Mouse (Mus musculus) subcutaneous adipose tissue, adult 2 months (tissue): ENCODE results near the gene Por. TPM values are rescaled to one million over a fixed set of nuclear protein-coding genes. Genes with fewer than 3 reads are reported as not detected.

Experiments used
- polyA plus RNA-seq: library from polyadenylated mRNA; depleted of rRNA; stranded (reverse); fragments of >200 nt; gene quantifications from 2 replicates; pipeline ENCODE4 v1.2.3, GENCODE M21; 2012; ENCODE audit warnings: low replicate concordance; rRNA removed

The Por gene
- 262 and 413 TPM in 2 replicates for polyA plus RNA-seq

DNA sequence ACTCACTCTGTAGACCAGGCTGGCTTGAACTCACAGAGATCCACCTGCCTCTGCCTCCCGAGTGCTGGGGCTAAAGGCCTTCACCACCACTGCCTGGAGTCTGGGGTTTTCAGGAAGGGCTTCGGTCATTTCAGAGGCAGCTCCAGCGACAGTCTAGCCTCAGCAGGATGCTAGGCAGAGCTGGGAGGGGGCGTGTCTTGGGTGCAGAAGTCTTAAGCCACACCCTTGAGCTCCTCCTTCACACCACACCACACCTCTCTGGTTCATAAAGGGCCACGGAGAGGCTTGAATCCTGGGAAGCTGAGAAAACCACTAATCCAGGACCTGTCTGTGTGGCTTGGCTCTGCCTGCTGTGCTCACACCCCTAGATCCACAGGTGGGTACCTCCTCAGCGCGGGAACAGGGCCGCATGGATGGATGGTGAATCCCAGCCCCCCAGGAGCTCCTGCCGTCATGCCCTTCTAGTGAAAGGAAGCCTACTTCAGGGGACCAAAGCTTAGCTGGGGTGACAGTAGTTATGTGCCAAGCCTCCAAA lies at the start of gene Por:
TSS of gene Por (plus strand) at position 293 of the 535 bp plus-strand sequence.

GRCm38 (mm10) chr5:135632117-135632796 lies 37.6 kb upstream of the Por start, which contains the start of gene Rhbdd2:
Gene Rhbdd2 (plus strand): TSS chr5:135632618.

GRCm38 (mm10) chr5:135743741-135744609 lies 74.1 kb downstream of the Por start, which contains the start of gene Tmem120a:
Gene Tmem120a (minus strand): TSS chr5:135744448.

GRCm38 (mm10) chr5:135777796-135778470 lies 108.1 kb downstream of the Por start, which contains the start of gene Styxl1:
Gene Styxl1 (minus strand): TSS chr5:135778385.

DNA sequence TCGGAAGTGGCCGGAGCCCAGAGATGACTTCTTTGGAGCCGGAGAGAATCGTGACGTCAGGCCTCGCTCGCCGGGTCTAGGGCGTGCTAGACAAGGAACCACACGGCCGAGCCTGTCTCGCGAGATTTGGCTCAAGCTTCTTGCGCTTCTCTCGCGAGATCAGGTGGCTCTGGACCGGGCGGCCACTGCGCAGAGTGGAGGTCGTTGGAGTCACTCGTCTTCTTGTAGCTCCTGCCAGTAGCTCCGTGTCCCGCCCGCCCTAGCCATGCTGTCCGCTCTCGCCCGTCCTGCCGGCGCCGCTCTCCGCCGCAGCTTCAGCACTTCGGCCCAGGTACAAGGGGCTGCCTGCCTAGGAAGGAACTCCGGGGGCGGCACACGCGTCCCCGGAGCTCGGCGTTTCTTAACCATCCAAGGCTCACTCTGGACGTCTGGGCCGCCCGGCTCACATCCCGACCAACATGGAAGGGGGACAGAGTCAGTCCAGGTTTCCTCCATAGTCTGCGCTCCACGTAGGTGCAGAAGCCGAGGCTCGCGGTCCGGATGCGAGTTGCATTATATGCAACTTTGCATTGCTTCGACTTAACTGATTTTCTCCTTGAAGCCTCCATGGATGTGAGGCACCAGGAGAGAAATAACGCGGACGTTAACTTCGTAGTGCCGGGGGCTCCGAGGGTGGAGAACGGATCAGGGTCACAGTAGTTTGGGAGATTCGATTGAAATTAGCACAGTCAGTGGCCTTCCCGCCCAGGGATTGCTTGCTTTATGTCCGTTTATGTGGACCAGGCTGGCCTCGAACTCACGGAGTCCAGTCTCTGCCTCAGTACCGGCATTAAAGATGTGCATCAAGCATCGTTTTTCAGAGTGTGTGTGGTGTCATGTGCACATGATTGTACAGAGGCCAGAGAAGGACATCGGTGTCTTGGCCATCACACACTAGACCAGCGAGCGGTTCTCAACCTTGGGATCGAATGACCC lies 108.9 kb downstream of the Por start, which contains the start of gene Mdh2:
TSS of gene Mdh2 (plus strand) at position 10 of the 975 bp plus-strand sequence.

Other genes starting within 250 kb of the Por start
- gene Hip1, start 124.9 kb upstream of the Por start, polyA plus RNA-seq, result 56.5 and 64.8 TPM in 2 replicates
- not detected in 2 replicates for gene Ccl26, start 106.5 kb upstream of the Por start, polyA plus RNA-seq
- gene Ccl24, start 97.0 kb upstream of the Por start, polyA plus RNA-seq, result 12.3 and 23.9 TPM in 2 replicates
- gene Rhbdd2, start 37.4 kb upstream of the Por start, polyA plus RNA-seq, result 40.2 and 43.7 TPM in 2 replicates
- 128 and 317 TPM in 2 replicates for gene Tmem120a, start 74.4 kb downstream of the Por start, polyA plus RNA-seq
- 0.39 and 1.1 TPM in 2 replicates for gene Styxl1, start 108.4 kb downstream of the Por start, polyA plus RNA-seq
- gene Mdh2, start 108.4 kb downstream of the Por start, polyA plus RNA-seq, result 642 and 972 TPM in 2 replicates
- gene Srrm3, start 136.9 kb downstream of the Por start, polyA plus RNA-seq, result 0.04 and 0.15 TPM in 2 replicates
- 312 and 339 TPM in 2 replicates for gene Hspb1, start 217.9 kb downstream of the Por start, polyA plus RNA-seq